Mouse (Mus musculus) heart, postnatal 25 days (tissue): ENCODE measurements around the gene Speg. TPM values are rescaled to one million over a fixed set of nuclear protein-coding genes. Genes with fewer than 3 reads are reported as not detected.

Experiments
- DNase-seq: peaks from one replicate; pipeline ENCODE4 v3.0.0; 2022; ENCODE audit warnings: low spot score
- intact Hi-C: fragments of 180-260 bp; cut with DNase I; formaldehyde crosslinking; loops from one replicate; pipeline ENCODE4 v1.15.1; 2025
- total RNA-seq, 2 experiments: library from RNA; stranded (reverse); gene quantifications; 2 replicates each; pipeline ENCODE4 v1.2.3; 2021

Speg gene
- total RNA-seq, 2 experiments from 2014 or later, result 141 to 144 TPM

- intact Hi-C loops, result no loop called here
Observed at GRCm38 (mm10) chr1:75450314-75451005, 75.4 kb downstream of the Speg start, which contains the start of gene Asic4. Gene Asic4 (plus strand): TSS chr1:75450436.

GRCm38 (mm10) chr1:75451900-75452299, 76.8 kb downstream of the Speg start:
- DNase-seq, result no peak
- intact Hi-C loops, result no loop called here

More at GRCm38 (mm10) chr1:75450314-75451005, 75.4 kb downstream of the Speg start, which contains the start of gene Asic4:
- no peak for DNase-seq

- DNase-seq, result no peak
- intact Hi-C loops, result no loop called here
Observed at GRCm38 (mm10) chr1:75455433-75455832, 80.3 kb downstream of the Speg start.

- no peak for DNase-seq
- intact Hi-C loops, result no loop called here
Observed at GRCm38 (mm10) chr1:75455948-75456347, 80.9 kb downstream of the Speg start.

- no peak for DNase-seq
- intact Hi-C loops, result no loop called here
Observed at GRCm38 (mm10) chr1:75456746-75457564, 81.9 kb downstream of the Speg start.

GRCm38 (mm10) chr1:75457710-75458024, 82.6 kb downstream of the Speg start:
- no peak for DNase-seq
- intact Hi-C loops, result no loop called here

GRCm38 (mm10) chr1:75458025-75458788, 83.1 kb downstream of the Speg start:
- intact Hi-C loops, result no loop called here
- DNase-seq, result no peak

- intact Hi-C loops, result no loop called here
Observed at GRCm38 (mm10) chr1:75458789-75459684, 83.9 kb downstream of the Speg start.

GRCm38 (mm10) chr1:75460297-75460696, 85.2 kb downstream of the Speg start:
- intact Hi-C loops, result no loop called here
- DNase-seq, result no peak

More at GRCm38 (mm10) chr1:75458789-75459684, 83.9 kb downstream of the Speg start:
- no peak for DNase-seq

GRCm38 (mm10) chr1:75462636-75463035, 87.5 kb downstream of the Speg start:
- DNase-seq, result no peak
- intact Hi-C loops, result no loop called here

- DNase-seq, result no peak
- intact Hi-C loops, result no loop called here
Observed at GRCm38 (mm10) chr1:75463652-75464204, 88.6 kb downstream of the Speg start.

GRCm38 (mm10) chr1:75467215-75467927, 92.3 kb downstream of the Speg start:
- DNase-seq, result peak; percentile 51
- intact Hi-C loops, result loop anchor here (1.0 kb wide), 2 partner anchors 22 to 124 kb away; no protein-coding TSS in a partner anchor

GRCm38 (mm10) chr1:75469287-75469825, 94.3 kb downstream of the Speg start:
- no peak for DNase-seq
- intact Hi-C loops, result no loop called here

- intact Hi-C loops, result loop anchor here (5.0 kb wide), 1 partner anchor 46 kb away; the partner anchor contains the start of gene Stk11ip
- DNase-seq, result no peak
Observed at GRCm38 (mm10) chr1:75476441-75476840, 101.3 kb downstream of the Speg start.

GRCm38 (mm10) chr1:75477264-75477965, 102.3 kb downstream of the Speg start:
- no peak for DNase-seq
- intact Hi-C loops, result loop anchor here (1.0 to 5.0 kb wide), 2 partner anchors 45 to 82 kb away; partner anchors contain the start of gene Stk11ip

GRCm38 (mm10) chr1:75477966-75478290, 102.8 kb downstream of the Speg start:
- no peak for DNase-seq
- intact Hi-C loops, result loop anchor here (1.0 to 5.0 kb wide), 2 partner anchors 44 to 81 kb away; partner anchors contain the start of gene Stk11ip

GRCm38 (mm10) chr1:75478497-75478896, 103.4 kb downstream of the Speg start:
- DNase-seq, result no peak
- intact Hi-C loops, result loop anchor here (5.0 kb wide), 1 partner anchor 44 kb away; the partner anchor contains the start of gene Stk11ip
